Mouse (Mus musculus) forebrain, embryonic 14.5 days (tissue): Measurements from ENCODE around the gene Rnf34. TPM values are rescaled to one million over a fixed set of nuclear protein-coding genes. Genes with fewer than 3 reads are reported as not detected.

ENCODE experiments used
- ATAC-seq: fragments of 200-750 bp; cut with Nextera tagmentation; 2 replicates; pipeline ENCODE4 v1.8.0; 2017; ENCODE audit warnings: mild to moderate bottlenecking, moderate library complexity
- DNase-seq: peaks from one replicate; pipeline ENCODE4 v3.0.0-alpha.2; 2015; ENCODE audit warnings: low spot score
- H3K27ac ChIP-seq: fragments of 300-500 bp; sonication (generic); 2 replicates; pipeline ENCODE4 v1.5.1; 2014; ENCODE audit warnings: low read depth, mild to moderate bottlenecking, control low read depth, low read length, moderate library complexity
- H3K27me3 ChIP-seq: fragments of 300-500 bp; sonication (generic); replicated peaks from 2 replicates; pipeline ENCODE4 v1.6.1; 2014; ENCODE audit warnings: low read length, control low read depth, mixed read lengths; ENCODE audit not compliant: control insufficient read depth, insufficient read depth
- H3K36me3 ChIP-seq: fragments of 300-500 bp; sonication (generic); 2 replicates; pipeline ENCODE4 v1.6.1; 2014; ENCODE audit warnings: low read length, control low read depth; ENCODE audit not compliant: control insufficient read depth, insufficient read depth
- H3K4me1 ChIP-seq: fragments of 300-500 bp; sonication (generic); 2 replicates; pipeline ENCODE4 v1.6.1; 2014; ENCODE audit warnings: antibody characterized with exemption, low read length, control low read depth; ENCODE audit not compliant: control insufficient read depth, insufficient read depth
- H3K4me2 ChIP-seq: fragments of 300-500 bp; sonication (generic); 2 replicates; pipeline ENCODE4 v1.6.1; 2014; ENCODE audit warnings: mild to moderate bottlenecking, control low read depth, low read length
- H3K4me3 ChIP-seq: fragments of 300-500 bp; sonication (generic); 2 replicates; pipeline ENCODE4 v1.5.1; 2014; ENCODE audit warnings: low read depth, low read length, control low read depth
- H3K9ac ChIP-seq: fragments of 300-500 bp; sonication (generic); 2 replicates; pipeline ENCODE4 v1.6.1; 2014; ENCODE audit warnings: mild to moderate bottlenecking, low read length, control low read depth, moderate library complexity
- H3K9me3 ChIP-seq: fragments of 300-500 bp; sonication (generic); replicated peaks from 2 replicates; pipeline ENCODE4 v1.6.1; 2016; ENCODE audit warnings: low read length, control low read depth, mixed read lengths; ENCODE audit not compliant: control insufficient read depth
- WGBS: fragments of 180-500 bp; shearing (Covaris S2); extraction: QIAGEN DNeasy Blood & Tissue Kit; methylation state at CpG from one replicate; pipeline ENCODE4 v1.1.7; 2014; 5-methylcytosine and 5-hydroxymethylcytosine counted together
- polyA plus RNA-seq: library from polyadenylated mRNA; unstranded; fragments of >200 nt; fragmentation: Nextera tagmentation; extraction: Ambion mirVana; gene quantifications from 2 replicates; pipeline ENCODE4 v1.2.1, GENCODE M21; 2014

The Rnf34 gene
- polyA plus RNA-seq, 1 experiment from 2014 or later = 54.3 TPM

GRCm38 (mm10) chr5:122850319-122851002 lies 613 bp downstream of the Rnf34 start:
- Histone ChIP-seq H3K4me3 (peak overlapping the region; percentile 70), H3K27me3 (no peaks in the 10 kb centered on the region), H3K9me3 (no peaks in the 10 kb centered on the region), H3K9ac (peak overlapping the region; percentile 85), H3K27ac (peak overlapping the region; percentile 86), H3K4me2 (peak overlapping the region; percentile 96), H3K36me3 (no peaks in the 10 kb centered on the region), H3K4me1 (peaks cover 12% of the 10 kb centered on the region)
- DNase-seq = no peak
- under 1% methylated on average over 34 of the region's 38 CpGs for WGBS
- peak; percentile 74 for ATAC-seq

- ATAC-seq = no peak
- DNase-seq = no peak
- no peaks in the 10 kb centered on the region for H3K36me3 ChIP-seq
- H3K9me3 ChIP-seq = no peaks in the 10 kb centered on the region
- H3K9ac ChIP-seq = no peak overlapping the region
- H3K4me2 ChIP-seq = no peak overlapping the region
- no peaks in the 10 kb centered on the region for H3K27me3 ChIP-seq
- WGBS = 95% methylated on average over 2 of the region's 2 CpGs
- H3K27ac ChIP-seq = no peak overlapping the region
- H3K4me1 ChIP-seq = peaks cover 12% of the 10 kb centered on the region
- H3K4me3 ChIP-seq = no peak overlapping the region
Observed at GRCm38 (mm10) chr5:122852611-122853010, 2.8 kb downstream of the Rnf34 start.

GRCm38 (mm10) chr5:122855858-122856257 lies 6.0 kb downstream of the Rnf34 start:
- no peaks in the 10 kb centered on the region for H3K36me3 ChIP-seq
- H3K9me3 ChIP-seq = no peaks in the 10 kb centered on the region
- no peak for DNase-seq
- H3K4me3 ChIP-seq = no peak overlapping the region
- no peak overlapping the region for H3K4me2 ChIP-seq
- peaks cover 9% of the 10 kb centered on the region for H3K4me1 ChIP-seq
- ATAC-seq = no peak
- WGBS = 77% methylated on average over 3 of the region's 3 CpGs
- no peak overlapping the region for H3K27ac ChIP-seq
- H3K27me3 ChIP-seq = no peaks in the 10 kb centered on the region
- H3K9ac ChIP-seq = no peak overlapping the region

GRCm38 (mm10) chr5:122863053-122863452 lies 13.2 kb downstream of the Rnf34 start:
- H3K36me3 ChIP-seq = peaks cover 60% of the 10 kb centered on the region
- WGBS = 94% methylated on average over 2 of the region's 2 CpGs

GRCm38 (mm10) chr5:122872626-122873025 lies 22.8 kb downstream of the Rnf34 start:
- Histone ChIP-seq H3K4me3 (no peak overlapping the region), H3K4me2 (no peak overlapping the region), H3K36me3 (peaks cover 71% of the 10 kb centered on the region), H3K9ac (no peak overlapping the region), H3K27me3 (no peaks in the 10 kb centered on the region), H3K9me3 (no peaks in the 10 kb centered on the region), H3K27ac (no peak overlapping the region), H3K4me1 (no peaks in the 10 kb centered on the region)
- WGBS = 92% methylated on average over 3 of the region's 3 CpGs
- no peak for ATAC-seq
- no peak for DNase-seq

More at GRCm38 (mm10) chr5:122863053-122863452, 13.2 kb downstream of the Rnf34 start:
- no peak overlapping the region for H3K27ac ChIP-seq
- H3K27me3 ChIP-seq = no peaks in the 10 kb centered on the region
- ATAC-seq (no peak), DNase-seq (no peak)
- H3K9me3 ChIP-seq = no peaks in the 10 kb centered on the region
- no peak overlapping the region for H3K4me2 ChIP-seq
- H3K4me1 ChIP-seq = no peaks in the 10 kb centered on the region
- H3K9ac ChIP-seq = no peak overlapping the region
- no peak overlapping the region for H3K4me3 ChIP-seq

- Histone ChIP-seq H3K27ac (no peak overlapping the region), H3K9ac (no peak overlapping the region), H3K9me3 (no peaks in the 10 kb centered on the region), H3K4me1 (no peaks in the 10 kb centered on the region), H3K36me3 (peaks cover 72% of the 10 kb centered on the region), H3K4me2 (no peak overlapping the region), H3K27me3 (no peaks in the 10 kb centered on the region), H3K4me3 (no peak overlapping the region)
- 74% methylated on average over 2 of the region's 2 CpGs for WGBS
- ATAC-seq (no peak), DNase-seq (no peak)
Observed at GRCm38 (mm10) chr5:122873573-122873972, 23.7 kb downstream of the Rnf34 start.

- Histone ChIP-seq H3K4me1 (no peaks in the 10 kb centered on the region), H3K4me2 (no peak overlapping the region), H3K27me3 (no peaks in the 10 kb centered on the region), H3K9ac (no peak overlapping the region), H3K9me3 (no peaks in the 10 kb centered on the region), H3K27ac (no peak overlapping the region), H3K36me3 (peaks cover 72% of the 10 kb centered on the region), H3K4me3 (no peak overlapping the region)
- 89% methylated on average over 3 of the region's 3 CpGs for WGBS
- no peak for DNase-seq
- ATAC-seq = no peak
Observed at GRCm38 (mm10) chr5:122874359-122874758, 24.5 kb downstream of the Rnf34 start.

GRCm38 (mm10) chr5:122876671-122877070 lies 26.8 kb downstream of the Rnf34 start:
- H3K9me3 ChIP-seq = no peaks in the 10 kb centered on the region
- ATAC-seq = no peak
- no peaks in the 10 kb centered on the region for H3K27me3 ChIP-seq
- no peak overlapping the region for H3K4me3 ChIP-seq
- H3K36me3 ChIP-seq = peaks cover 83% of the 10 kb centered on the region
- H3K4me1 ChIP-seq = no peaks in the 10 kb centered on the region
- no peak overlapping the region for H3K4me2 ChIP-seq
- H3K9ac ChIP-seq = no peak overlapping the region
- no peak overlapping the region for H3K27ac ChIP-seq
- no peak for DNase-seq
- WGBS = 87% methylated on average over 3 of the region's 3 CpGs

GRCm38 (mm10) chr5:122880241-122880980 lies 30.6 kb downstream of the Rnf34 start:
- no peak for ATAC-seq
- DNase-seq = no peak
- Histone ChIP-seq H3K36me3 (peaks cover 73% of the 10 kb centered on the region), H3K27me3 (no peaks in the 10 kb centered on the region), H3K9ac (no peak overlapping the region), H3K27ac (no peak overlapping the region), H3K4me3 (no peak overlapping the region), H3K4me1 (no peaks in the 10 kb centered on the region), H3K4me2 (no peak overlapping the region), H3K9me3 (no peaks in the 10 kb centered on the region)
- WGBS = 94% methylated on average over 37 of the region's 37 CpGs
